Mouse (Mus musculus) frontal cortex, postnatal 25 days (tissue): ENCODE results near the gene Ppp1ca.

Experiments
- DNase-seq, 2 experiments: peaks; one replicate each; pipeline ENCODE4 v3.0.0; 2022; ENCODE audit warnings: low spot score in 2 of 2

The Ppp1ca gene

GRCm38 (mm10) chr19:4211891-4212588 is 20.2 kb downstream of the Ppp1ca start:
- no peak for DNase-seq

GRCm38 (mm10) chr19:4213524-4213974 is 21.7 kb downstream of the Ppp1ca start:
- DNase-seq = no peak

- no peak for DNase-seq
These were observed 22.4 kb downstream of the Ppp1ca start, which contains the start of the genes Clcf1 and AC109138.7 for GRCm38 (mm10) chr19:4214071-4214770. Clcf1 (plus strand) TSS chr19:4214238. AC109138.7 (plus strand) TSS chr19:4214357.

- no peak for DNase-seq
These were observed 23.0 kb downstream of the Ppp1ca start for GRCm38 (mm10) chr19:4214771-4215450.

GRCm38 (mm10) chr19:4215451-4215840 is 23.6 kb downstream of the Ppp1ca start:
- no peak for DNase-seq

GRCm38 (mm10) chr19:4216041-4216685 is 24.3 kb downstream of the Ppp1ca start:
- DNase-seq = no peak

GRCm38 (mm10) chr19:4217140-4217539 is 25.3 kb downstream of the Ppp1ca start:
- no peak for DNase-seq

GRCm38 (mm10) chr19:4217855-4218254 is 26.0 kb downstream of the Ppp1ca start:
- no peak for DNase-seq

GRCm38 (mm10) chr19:4218293-4218692 is 26.4 kb downstream of the Ppp1ca start:
- no peak for DNase-seq

- no peak for DNase-seq
These were observed 26.9 kb downstream of the Ppp1ca start for GRCm38 (mm10) chr19:4218784-4219183.

- no peak for DNase-seq
These were observed 28.1 kb downstream of the Ppp1ca start for GRCm38 (mm10) chr19:4219943-4220342.

GRCm38 (mm10) chr19:4220416-4220815 is 28.6 kb downstream of the Ppp1ca start:
- DNase-seq = no peak

- DNase-seq = no peak
These were observed 29.3 kb downstream of the Ppp1ca start for GRCm38 (mm10) chr19:4220957-4221743.

GRCm38 (mm10) chr19:4222165-4222564 is 30.3 kb downstream of the Ppp1ca start:
- no peak for DNase-seq

GRCm38 (mm10) chr19:4226779-4227178 is 34.9 kb downstream of the Ppp1ca start:
- no peak for DNase-seq

- no peak for DNase-seq
These were observed 35.6 kb downstream of the Ppp1ca start for GRCm38 (mm10) chr19:4227446-4227845.

- DNase-seq = peak; percentile 44 to 64
These were observed 36.2 kb downstream of the Ppp1ca start for GRCm38 (mm10) chr19:4227894-4228678.

GRCm38 (mm10) chr19:4228891-4229290 is 37.0 kb downstream of the Ppp1ca start:
- no peak for DNase-seq

GRCm38 (mm10) chr19:4229451-4230076 is 37.7 kb downstream of the Ppp1ca start:
- DNase-seq = no peak

- DNase-seq = no peak
These were observed 38.5 kb downstream of the Ppp1ca start for GRCm38 (mm10) chr19:4230415-4230814.
